Mouse (Mus musculus): ENCODE results near the gene Trmt11.

DNA sequence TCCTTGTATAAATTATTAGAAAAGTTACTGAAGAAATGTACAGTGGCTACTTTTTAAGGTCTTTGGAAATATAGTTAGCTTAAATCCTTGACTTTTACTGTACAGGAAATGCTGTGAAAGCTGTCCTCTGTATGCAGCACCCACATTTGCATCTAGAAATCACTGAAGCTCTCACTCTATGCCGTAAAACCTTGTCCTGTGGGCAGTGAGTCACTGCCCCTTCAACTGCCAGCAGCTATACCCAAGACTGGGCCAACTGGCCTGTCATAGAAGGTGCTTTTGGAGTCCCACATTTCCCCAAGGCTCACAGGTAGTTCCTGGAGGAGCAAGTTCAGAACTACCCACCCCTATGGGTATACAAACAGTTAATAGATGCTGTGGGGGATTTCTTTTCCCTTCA is 48.2 kb downstream of the Trmt11 start:
- TF ChIP-seq POLR2A (IDR thresholded peaks at IDR 0.05; ENCODE audit: insufficient read depth, low read depth, low read length) (no peak), CTCF (IDR thresholded peaks at IDR 0.05) (no peak), EP300 (IDR thresholded peaks at IDR 0.05; ENCODE audit: insufficient read depth, low read depth, low read length) (no peak)
